Comparison of ENCODE assay signal across 8 mouse cellular contexts in the genomic region with DNA sequence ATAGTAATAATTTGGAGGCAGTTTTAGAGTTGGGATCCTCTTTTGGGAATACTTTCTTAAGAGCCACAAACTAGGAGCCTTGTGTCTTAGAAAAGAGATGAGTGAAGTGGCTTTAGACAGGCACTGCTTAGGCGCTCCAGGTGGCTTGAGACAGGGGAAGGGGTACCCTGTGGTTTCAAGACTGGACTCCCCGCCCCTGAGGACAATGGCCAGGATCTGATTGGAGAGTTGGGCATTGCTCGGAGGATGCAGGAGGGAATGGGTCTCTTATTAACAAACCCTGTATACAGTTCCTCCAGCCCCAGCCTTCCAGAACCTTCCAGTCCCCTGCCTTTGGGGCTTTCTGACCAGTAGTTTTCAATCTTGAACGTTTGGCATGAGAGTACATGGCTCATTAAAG. TPM values are rescaled to one million over a fixed set of nuclear protein-coding genes. Genes with fewer than 3 reads are reported as not detected.
DNase-seq lines count a peak whose midpoint lies in the region; ATAC-seq and TF ChIP-seq lines count a peak whose summit lies in the region.

No protein-coding gene starts in this region.

- DNase-seq in heart, postnatal 0 days (ENCODE audit: low spot score) = no peak
- no peak for DNase-seq in heart, postnatal 36 days
- DNase-seq in embryonic facial prominence, embryonic 11.5 days (ENCODE audit: low spot score) = peak; percentile 55
- DNase-seq in neural tube, embryonic 11.5 days (ENCODE audit: low spot score) = no peak
- no peak for DNase-seq in urinary bladder, postnatal 10 days (ENCODE audit: low spot score)
- DNase-seq in layer of hippocampus, postnatal 10 days (ENCODE audit: low spot score in 2 of 2) = no peak
- DNase-seq in left cerebral cortex, postnatal 36 days (ENCODE audit: low spot score in 2 of 2) = no peak

- no peak for ATAC-seq in heart, postnatal 0 days (ENCODE audit: insufficient read depth, low read depth)
- peak; percentile 25; the same call in 1 of the 2 replicates for ATAC-seq in embryonic facial prominence, embryonic 11.5 days (replicated peaks; ENCODE audit: insufficient number of reproducible peaks, low FRiP score, low TSS enrichment, low read depth)
- no peak for ATAC-seq in intestine, embryonic 16.5 days
- no peak for ATAC-seq in neural tube, embryonic 11.5 days (ENCODE audit: insufficient read depth, low FRiP score, low TSS enrichment)

- no peaks in the 10 kb centered on the region for H3K36me3 ChIP-seq in heart, postnatal 0 days (replicated peaks; ENCODE audit: control insufficient read depth, insufficient read depth, low read length)
- H3K36me3 ChIP-seq in embryonic facial prominence, embryonic 11.5 days (replicated peaks; ENCODE audit: control insufficient read depth, insufficient read depth, low read depth, low read length) = no peaks in the 10 kb centered on the region
- no peaks in the 10 kb centered on the region for H3K36me3 ChIP-seq in intestine, embryonic 16.5 days (ENCODE audit: control insufficient read depth, insufficient read depth, low read length)
- H3K36me3 ChIP-seq in neural tube, embryonic 11.5 days (ENCODE audit: control insufficient read depth, insufficient read depth, low read length) = no peaks in the 10 kb centered on the region

- WGBS in heart, postnatal 0 days = 18% methylated on average over 4 of the region's 4 CpGs
- WGBS in embryonic facial prominence, embryonic 11.5 days = 5% methylated on average over 4 of the region's 4 CpGs
- 19% methylated on average over 4 of the region's 4 CpGs for WGBS in intestine, embryonic 16.5 days
- 7% methylated on average over 4 of the region's 4 CpGs for WGBS in neural tube, embryonic 11.5 days

- peak overlapping the region; percentile 91 for H3K4me3 ChIP-seq in heart, postnatal 0 days (ENCODE audit: low read depth, low read length)
- H3K4me3 ChIP-seq in embryonic facial prominence, embryonic 11.5 days (ENCODE audit: low read depth, low read length) = no peak overlapping the region; the same call in 1 of the 2 replicates
- H3K4me3 ChIP-seq in intestine, embryonic 16.5 days (ENCODE audit: low read length) = peak overlapping the region; percentile 74
- H3K4me3 ChIP-seq in neural tube, embryonic 11.5 days (ENCODE audit: low read depth, low read length) = no peak overlapping the region; the same call in 1 of the 2 replicates

- no peak for TF ChIP-seq EP300 in heart, postnatal 0 days (IDR thresholded peaks at IDR 0.05; ENCODE audit: low read depth)

- intact Hi-C loops in heart, postnatal 36 days (cut with DNase I) = no loop called here
- intact Hi-C loops in left cerebral cortex, postnatal 36 days (cut with DNase I) = no loop called here

- peak overlapping the region; percentile 95; the same call in 1 of the 2 replicates for H3K9ac ChIP-seq in heart, postnatal 0 days (replicated peaks; ENCODE audit: low read depth, low read length)
- H3K9ac ChIP-seq in embryonic facial prominence, embryonic 11.5 days (replicated peaks; ENCODE audit: low read length) = no peak overlapping the region; the same call in 1 of the 2 replicates
- H3K9ac ChIP-seq in intestine, embryonic 16.5 days (ENCODE audit: low read depth, low read length) = no peak overlapping the region
- no peak overlapping the region for H3K9ac ChIP-seq in neural tube, embryonic 11.5 days (ENCODE audit: low read length)

- no peaks in the 10 kb centered on the region for H3K9me3 ChIP-seq in heart, postnatal 0 days (replicated peaks; ENCODE audit: control insufficient read depth, low read length)
- no peaks in the 10 kb centered on the region for H3K9me3 ChIP-seq in embryonic facial prominence, embryonic 11.5 days (replicated peaks; ENCODE audit: control insufficient read depth, low read length)
- no peaks in the 10 kb centered on the region for H3K9me3 ChIP-seq in intestine, embryonic 16.5 days (ENCODE audit: control insufficient read depth, low read length)
- H3K9me3 ChIP-seq in neural tube, embryonic 11.5 days (ENCODE audit: control insufficient read depth, low read length) = no peaks in the 10 kb centered on the region

- peak overlapping the region; percentile 91 for H3K4me2 ChIP-seq in heart, postnatal 0 days (ENCODE audit: low read depth, low read length)
- no peak overlapping the region; the same call in 1 of the 2 replicates for H3K4me2 ChIP-seq in embryonic facial prominence, embryonic 11.5 days (ENCODE audit: low read depth, low read length)
- H3K4me2 ChIP-seq in intestine, embryonic 16.5 days (ENCODE audit: low read depth, low read length) = peak overlapping the region; percentile 96; the same call in 1 of the 2 replicates
- H3K4me2 ChIP-seq in neural tube, embryonic 11.5 days (ENCODE audit: low read depth) = peak overlapping the region; percentile 87; the same call in 1 of the 2 replicates

- no peaks in the 10 kb centered on the region for H3K4me1 ChIP-seq in heart, postnatal 0 days (ENCODE audit: control insufficient read depth, insufficient read depth)
- H3K4me1 ChIP-seq in embryonic facial prominence, embryonic 11.5 days (ENCODE audit: control insufficient read depth, insufficient read depth, low read length) = no peaks in the 10 kb centered on the region; the same call in 1 of the 2 replicates
- H3K4me1 ChIP-seq in intestine, embryonic 16.5 days (ENCODE audit: control insufficient read depth, insufficient read depth, low read length) = no peaks in the 10 kb centered on the region
- no peaks in the 10 kb centered on the region for H3K4me1 ChIP-seq in neural tube, embryonic 11.5 days (ENCODE audit: control insufficient read depth, insufficient read depth, low read length)

- 0 out of 2 replicates have a peak, but pooled peaks cover 3% of the 10 kb centered on the region for H3K27me3 ChIP-seq in heart, postnatal 0 days (ENCODE audit: control insufficient read depth, insufficient read depth, low read length)
- H3K27me3 ChIP-seq in embryonic facial prominence, embryonic 11.5 days (ENCODE audit: control insufficient read depth, insufficient read depth, low read length) = no peaks in the 10 kb centered on the region
- H3K27me3 ChIP-seq in intestine, embryonic 16.5 days (replicated peaks; ENCODE audit: control insufficient read depth, insufficient read depth, low read length) = no peaks in the 10 kb centered on the region
- no peaks in the 10 kb centered on the region for H3K27me3 ChIP-seq in neural tube, embryonic 11.5 days (ENCODE audit: control insufficient read depth, insufficient read depth, low read length)

- H3K27ac ChIP-seq in heart, postnatal 0 days (ENCODE audit: low read depth) = peak overlapping the region; percentile 97
- H3K27ac ChIP-seq in embryonic facial prominence, embryonic 11.5 days (replicated peaks; ENCODE audit: low read depth, low read length) = peak overlapping the region; percentile 97; the same call in 1 of the 2 replicates
- 0 out of 2 replicates have a peak overlapping the region, but pooled peaks have one; percentile 17 for H3K27ac ChIP-seq in intestine, embryonic 16.5 days (ENCODE audit: low read length)
- H3K27ac ChIP-seq in neural tube, embryonic 11.5 days (ENCODE audit: low read depth, low read length) = no peak overlapping the region

- no peak for TF ChIP-seq CTCF in heart, postnatal 0 days (IDR thresholded peaks at IDR 0.05; ENCODE audit: low read depth)

RNA-seq across cellular contexts. Expression of a gene that starts 0.6 kb away (rescaled TPM):
- 45.0 and 47.3 TPM in 2 replicates for total RNA-seq in heart, postnatal 0 days (2014; rRNA removed; ENCODE audit: low replicate concordance)
- 31.0 and 34.4 TPM in 2 replicates for polyA plus RNA-seq in heart, postnatal 0 days (2015; fragmentation: Nextera tagmentation; extraction: Ambion mirVana)
- total RNA-seq in heart, postnatal 36 days (2021) = 10 to 100 TPM; 42.0 to 53.5 TPM
- polyA plus RNA-seq in embryonic facial prominence, embryonic 11.5 days (2014; fragmentation: Nextera tagmentation; extraction: Ambion mirVana) = 34.0 and 37.2 TPM in 2 replicates
- polyA plus RNA-seq in intestine, embryonic 16.5 days (2015; fragmentation: Nextera tagmentation; extraction: Ambion mirVana) = 14.6 and 18.0 TPM in 2 replicates
- polyA plus RNA-seq in neural tube, embryonic 11.5 days (2014; fragmentation: Nextera tagmentation; extraction: Ambion mirVana) = 21.9 and 28.1 TPM in 2 replicates
- 10 to 100 TPM; 12.3 to 12.8 TPM for total RNA-seq in layer of hippocampus, postnatal 10 days (2021)
- 10 to 100 TPM in 1 of 2 experiments, 1 to 10 TPM in 1; 9.4 to 11.4 TPM for total RNA-seq in left cerebral cortex, postnatal 36 days (2021)

Comparison
In these comparisons a context has a peak if more than half of its experiments do, and no peak if none do; other contexts are left out.
1. H3K4me3 ChIP-seq: peak in heart, postnatal 0 days (single experiment) and intestine, embryonic 16.5 days (single experiment); none in embryonic facial prominence, embryonic 11.5 days (single experiment) and neural tube, embryonic 11.5 days (single experiment).